Mouse (Mus musculus) midbrain, embryonic 16.5 days (tissue): ENCODE measurements around the gene Plpp2. TPM values are rescaled to one million over a fixed set of nuclear protein-coding genes. Genes with fewer than 3 reads are reported as not detected.

Experiments used
- ATAC-seq: fragments of 200-750 bp; cut with Nextera tagmentation; 2 replicates; pipeline ENCODE4 v1.8.0; 2017; ENCODE audit warnings: moderate TSS enrichment
- H3K27ac ChIP-seq: fragments of 300-500 bp; sonication (generic); 2 replicates; pipeline ENCODE4 v1.5.1; 2014; ENCODE audit warnings: mild to moderate bottlenecking, low read length, mixed read lengths
- H3K27me3 ChIP-seq: fragments of 300-500 bp; sonication (generic); 2 replicates; pipeline ENCODE4 v1.6.1; 2014; ENCODE audit warnings: low read depth, low read length, mixed read lengths; ENCODE audit not compliant: control insufficient read depth, insufficient read depth
- H3K36me3 ChIP-seq: fragments of 300-500 bp; sonication (generic); 2 replicates; pipeline ENCODE4 v1.6.1; 2014; ENCODE audit warnings: mild to moderate bottlenecking, low read length, moderate library complexity, mixed read lengths; ENCODE audit not compliant: control insufficient read depth, insufficient read depth
- H3K4me1 ChIP-seq: fragments of 300-500 bp; sonication (generic); 2 replicates; pipeline ENCODE4 v1.6.1; 2014; ENCODE audit warnings: mild to moderate bottlenecking, low read length, mixed read lengths; ENCODE audit not compliant: control insufficient read depth, insufficient read depth
- H3K4me2 ChIP-seq: fragments of 300-500 bp; sonication (generic); 2 replicates; pipeline ENCODE4 v1.6.1; 2014; ENCODE audit warnings: mild to moderate bottlenecking, low read length, mixed read lengths
- H3K4me3 ChIP-seq: fragments of 300-500 bp; sonication (generic); 2 replicates; pipeline ENCODE4 v1.5.1; 2014; ENCODE audit warnings: low read depth, mild to moderate bottlenecking, low read length, moderate library complexity, mixed read lengths
- H3K9ac ChIP-seq: fragments of 300-500 bp; sonication (generic); 2 replicates; pipeline ENCODE4 v1.6.1; 2014; ENCODE audit warnings: low read depth, low read length, mixed read lengths
- H3K9me3 ChIP-seq: fragments of 300-500 bp; sonication (generic); replicated peaks from 2 replicates; pipeline ENCODE4 v1.6.1; 2014; ENCODE audit warnings: mild to moderate bottlenecking, low read length, mixed read lengths; ENCODE audit not compliant: control insufficient read depth, poor library complexity, severe bottlenecking
- WGBS: fragments of 180-500 bp; shearing (Covaris S2); extraction: QIAGEN DNeasy Blood & Tissue Kit; methylation state at CpG from one replicate; pipeline ENCODE4 v1.1.7; 2014; 5-methylcytosine and 5-hydroxymethylcytosine counted together
- polyA plus RNA-seq: library from polyadenylated mRNA; unstranded; fragments of >200 nt; fragmentation: Nextera tagmentation; extraction: Ambion mirVana; gene quantifications from 2 replicates; pipeline ENCODE4 v1.2.1, GENCODE M21; 2015

Plpp2 gene
- polyA plus RNA-seq, 1 experiment from 2014 or later: 22.4 TPM

GRCm38 (mm10) chr10:79546483-79546882 lies 12.9 kb upstream of the Plpp2 start:
- Histone ChIP-seq H3K9me3 (no peaks in the 10 kb centered on the region), H3K4me2 (no peak overlapping the region), H3K27ac (no peak overlapping the region), H3K27me3 (no peaks in the 10 kb centered on the region), H3K4me3 (no peak overlapping the region), H3K9ac (no peak overlapping the region), H3K36me3 (peaks cover 39% of the 10 kb centered on the region), H3K4me1 (no peaks in the 10 kb centered on the region)
- 93% methylated on average over 11 of the region's 11 CpGs for WGBS
- ATAC-seq: no peak

GRCm38 (mm10) chr10:79545891-79546290 lies 12.3 kb upstream of the Plpp2 start:
- Histone ChIP-seq H3K27me3 (no peaks in the 10 kb centered on the region), H3K4me3 (no peak overlapping the region), H3K27ac (no peak overlapping the region), H3K9me3 (no peaks in the 10 kb centered on the region), H3K36me3 (peaks cover 43% of the 10 kb centered on the region), H3K4me1 (no peaks in the 10 kb centered on the region), H3K9ac (no peak overlapping the region), H3K4me2 (no peak overlapping the region)
- ATAC-seq: no peak
- WGBS: 90% methylated on average over 12 of the region's 12 CpGs

- H3K4me2 ChIP-seq: no peak overlapping the region
- H3K9ac ChIP-seq: no peak overlapping the region
- no peaks in the 10 kb centered on the region for H3K27me3 ChIP-seq
- no peak overlapping the region for H3K27ac ChIP-seq
- 96% methylated on average over 5 of the region's 5 CpGs for WGBS
- H3K36me3 ChIP-seq: peaks cover 56% of the 10 kb centered on the region
- no peak overlapping the region for H3K4me3 ChIP-seq
- H3K4me1 ChIP-seq: no peaks in the 10 kb centered on the region
- ATAC-seq: no peak
- H3K9me3 ChIP-seq: no peaks in the 10 kb centered on the region
Measured at GRCm38 (mm10) chr10:79544631-79545030, 11.0 kb upstream of the Plpp2 start.

- 86% methylated on average over 9 of the region's 9 CpGs for WGBS
- H3K27ac ChIP-seq: no peak overlapping the region
- H3K36me3 ChIP-seq: peaks cover 55% of the 10 kb centered on the region
- no peaks in the 10 kb centered on the region for H3K4me1 ChIP-seq
- H3K27me3 ChIP-seq: no peaks in the 10 kb centered on the region
- H3K4me3 ChIP-seq: no peak overlapping the region
- H3K4me2 ChIP-seq: no peak overlapping the region
- H3K9me3 ChIP-seq: no peaks in the 10 kb centered on the region
- ATAC-seq: no peak
- no peak overlapping the region for H3K9ac ChIP-seq
Measured at GRCm38 (mm10) chr10:79543884-79544597, 10.4 kb upstream of the Plpp2 start.

GRCm38 (mm10) chr10:79542171-79542570 lies 8.6 kb upstream of the Plpp2 start:
- Histone ChIP-seq H3K27me3 (no peaks in the 10 kb centered on the region), H3K27ac (no peak overlapping the region), H3K9me3 (no peaks in the 10 kb centered on the region), H3K4me1 (no peaks in the 10 kb centered on the region), H3K4me2 (no peak overlapping the region), H3K36me3 (peaks cover 56% of the 10 kb centered on the region), H3K9ac (no peak overlapping the region), H3K4me3 (no peak overlapping the region)
- no peak for ATAC-seq
- WGBS: 97% methylated on average over 11 of the region's 11 CpGs

- Histone ChIP-seq H3K27me3 (no peaks in the 10 kb centered on the region), H3K4me1 (no peaks in the 10 kb centered on the region), H3K9me3 (no peaks in the 10 kb centered on the region), H3K4me3 (no peak overlapping the region), H3K4me2 (no peak overlapping the region), H3K27ac (no peak overlapping the region), H3K9ac (no peak overlapping the region), H3K36me3 (peaks cover 51% of the 10 kb centered on the region)
- WGBS: 70% methylated on average over 15 of the region's 15 CpGs
- ATAC-seq: no peak
Measured at GRCm38 (mm10) chr10:79541522-79541921, 7.9 kb upstream of the Plpp2 start.

GRCm38 (mm10) chr10:79540746-79541145 lies 7.2 kb upstream of the Plpp2 start:
- H3K9me3 ChIP-seq: no peaks in the 10 kb centered on the region
- no peak overlapping the region for H3K4me2 ChIP-seq
- no peak overlapping the region for H3K4me3 ChIP-seq
- no peak overlapping the region for H3K9ac ChIP-seq
- no peaks in the 10 kb centered on the region for H3K27me3 ChIP-seq
- no peak for ATAC-seq
- H3K4me1 ChIP-seq: no peaks in the 10 kb centered on the region
- H3K27ac ChIP-seq: no peak overlapping the region
- WGBS: 97% methylated on average over 11 of the region's 11 CpGs
- H3K36me3 ChIP-seq: peaks cover 49% of the 10 kb centered on the region

- Histone ChIP-seq H3K27ac (no peak overlapping the region), H3K9me3 (no peaks in the 10 kb centered on the region), H3K4me2 (no peak overlapping the region), H3K4me3 (no peak overlapping the region), H3K9ac (no peak overlapping the region), H3K4me1 (no peaks in the 10 kb centered on the region), H3K27me3 (no peaks in the 10 kb centered on the region), H3K36me3 (peaks cover 46% of the 10 kb centered on the region)
- ATAC-seq: no peak
- WGBS: 96% methylated on average over 16 of the region's 16 CpGs
Measured at GRCm38 (mm10) chr10:79539701-79540495, 6.3 kb upstream of the Plpp2 start.

- H3K9me3 ChIP-seq: no peaks in the 10 kb centered on the region
- no peak for ATAC-seq
- WGBS: 81% methylated on average over 4 of the region's 4 CpGs
- H3K9ac ChIP-seq: no peak overlapping the region
- no peak overlapping the region for H3K4me3 ChIP-seq
- H3K4me1 ChIP-seq: no peaks in the 10 kb centered on the region; the same call in 1 of the 2 replicates
- no peaks in the 10 kb centered on the region for H3K27me3 ChIP-seq
- H3K36me3 ChIP-seq: peaks cover 41% of the 10 kb centered on the region
- no peak overlapping the region for H3K4me2 ChIP-seq
- H3K27ac ChIP-seq: no peak overlapping the region
Measured at GRCm38 (mm10) chr10:79538873-79539272, 5.3 kb upstream of the Plpp2 start.
